Mouse (Mus musculus): ENCODE results near the gene Edc4. TPM values are rescaled to one million over a fixed set of nuclear protein-coding genes. Genes with fewer than 3 reads are reported as not detected.
A peak's percentile ranks its signal among the peaks of the same experiment; 100 is the strongest.

Gene Edc4
- total and polyA plus RNA-seq, 3 experiments = 46.1 to 72.1 TPM; not detected in 1

DNA sequence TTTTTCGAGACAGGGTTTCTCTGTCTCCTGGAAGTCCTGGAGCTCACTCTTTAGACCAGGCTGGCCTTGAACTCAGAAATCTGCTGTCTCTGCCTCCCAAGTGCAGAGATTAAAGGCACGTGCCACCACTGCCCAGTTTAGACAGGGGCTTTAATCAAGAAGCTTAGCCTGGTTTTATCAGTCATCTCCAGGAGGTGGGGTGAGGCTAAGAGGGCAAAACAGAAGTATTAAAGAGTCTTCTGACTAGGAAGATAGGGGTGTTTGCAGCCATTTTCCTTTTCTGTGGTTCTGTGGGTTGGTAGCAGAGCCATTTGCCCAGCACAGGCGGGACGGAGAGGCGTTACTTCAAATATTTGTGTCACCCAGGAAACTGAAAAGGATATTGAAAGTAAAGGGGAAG, 21.4 kb upstream of the Edc4 start:
- H3K79me2 ChIP-seq (ENCODE audit: control insufficient read depth, insufficient read depth, low read length, poor library complexity) = peaks cover 51% of the 10 kb centered on the region
- TF ChIP-seq TBP (IDR thresholded peaks at IDR 0.05; ENCODE audit: low read depth, low read length) (peak; percentile 93), POLR2A (IDR thresholded peaks at IDR 0.05; ENCODE audit: control insufficient read depth in 1 of 2, insufficient read depth in 1 of 2, low read depth in 1 of 2, low read length in 2 of 2, poor library complexity in 1 of 2) (no peak), CHD2 (IDR thresholded peaks at IDR 0.05; ENCODE audit: low read length) (no peak), HCFC1 (IDR thresholded peaks at IDR 0.05; ENCODE audit: low read depth, low read length) (0 out of 2 replicates have a peak, but pooled peaks have one; percentile 50), SMC3 (IDR thresholded peaks at IDR 0.05; ENCODE audit: low read depth, low read length) (no peak), CHD1 (IDR thresholded peaks at IDR 0.05; ENCODE audit: low read depth, low read length) (no peak), ZMIZ1 (IDR thresholded peaks at IDR 0.05; ENCODE audit: low read depth, low read length) (0 out of 2 replicates have a peak, but pooled peaks have one; percentile 36), MAFK (IDR thresholded peaks at IDR 0.05; ENCODE audit: borderline replicate concordance, low read depth, low read length) (no peak), ETS1 (IDR thresholded peaks at IDR 0.05; ENCODE audit: low read depth, low read length) (peak; percentile 81), SIN3A (IDR thresholded peaks at IDR 0.05; ENCODE audit: low read length) (peak; percentile 86), CTCF (IDR thresholded peaks at IDR 0.05 in 2 of 3, conservative IDR thresholded peaks at IDR 0.05 in 1 of 3; ENCODE audit: control insufficient read depth in 1 of 3, insufficient read depth in 1 of 3, low read depth in 2 of 3, low read length in 3 of 3, poor library complexity in 1 of 3, severe bottlenecking in 1 of 3) (no peak), MAX (IDR thresholded peaks at IDR 0.05; ENCODE audit: low read length) (peak; percentile 80; the same call in 1 of the 2 replicates), MXI1 (IDR thresholded peaks at IDR 0.05; ENCODE audit: low read depth, low read length) (peak; percentile 86), TAL1 (IDR thresholded peaks at IDR 0.05; ENCODE audit: low read length) (peak; percentile 90), ZNF384 (IDR thresholded peaks at IDR 0.05; ENCODE audit: low read depth, low read length) (no peak), MEF2A (IDR thresholded peaks at IDR 0.05; ENCODE audit: extremely low read depth, insufficient replicate concordance, low read depth, low read length, poor library complexity, severe bottlenecking) (no peak), USF2 (IDR thresholded peaks at IDR 0.05; ENCODE audit: borderline replicate concordance in 1 of 2, insufficient read depth in 1 of 2, low read depth in 1 of 2, low read length in 2 of 2) (no peak), MAZ (IDR thresholded peaks at IDR 0.05; ENCODE audit: low read depth, low read length) (0 out of 2 replicates have a peak, but pooled peaks have one; percentile 62), JUND (IDR thresholded peaks at IDR 0.05; ENCODE audit: low read depth, low read length) (no peak), E2F4 (IDR thresholded peaks at IDR 0.05; ENCODE audit: borderline replicate concordance, low read depth, low read length) (no peak), GATA1 (IDR thresholded peaks at IDR 0.05; ENCODE audit: low read depth, low read length) (peak; percentile 87), MYB (IDR thresholded peaks at IDR 0.05; ENCODE audit: low read depth, low read length) (no peak), BHLHE40 (IDR thresholded peaks at IDR 0.05; ENCODE audit: borderline replicate concordance, low read depth, low read length) (peak; percentile 100), POLR2AphosphoS2 (IDR thresholded peaks at IDR 0.05; ENCODE audit: low read length) (no peak), EP300 (IDR thresholded peaks at IDR 0.05; ENCODE audit: low read depth in 1 of 2, low read length in 2 of 2) (peak; percentile 61 to 86; a peak in 3 of 4 replicates), MYC (IDR thresholded peaks at IDR 0.05; ENCODE audit: low read depth, low read length) (peak; percentile 91), ELF1 (IDR thresholded peaks at IDR 0.05; ENCODE audit: low read depth, low read length) (0 out of 2 replicates have a peak, but pooled peaks have one; percentile 24), ZKSCAN1 (IDR thresholded peaks at IDR 0.05; ENCODE audit: low read depth, low read length) (no peak), RAD21 (IDR thresholded peaks at IDR 0.05; ENCODE audit: low read depth, low read length) (no peak), NELFE (IDR thresholded peaks at IDR 0.05; ENCODE audit: low read depth, low read length) (no peak), TCF12 (IDR thresholded peaks at IDR 0.05; ENCODE audit: low read depth, low read length) (peak; percentile 92), NRF1 (IDR thresholded peaks at IDR 0.05; ENCODE audit: insufficient read depth, low read depth, low read length, poor library complexity, severe bottlenecking) (no peak), POLR2AphosphoS5 (IDR thresholded peaks at IDR 0.05; ENCODE audit: borderline replicate concordance, low read depth, low read length) (no peak), ZC3H11A (IDR thresholded peaks at IDR 0.05; ENCODE audit: low read depth, low read length) (no peak), RCOR1 (IDR thresholded peaks at IDR 0.05; ENCODE audit: low read depth, low read length) (peak; percentile 93), KAT2A (conservative IDR thresholded peaks at IDR 0.05; ENCODE audit: low read depth, low read length) (no peak; the same call in 1 of the 2 replicates), USF1 (IDR thresholded peaks at IDR 0.05; ENCODE audit: low read depth, low read length) (peak; percentile 77)

More for the DNA sequence above, 21.4 kb upstream of the Edc4 start:
- peak; percentile 82 for DNase-seq (ENCODE audit: low read depth, low spot score)
- peak overlapping the region; percentile 37 to 56 for H3K4me3 ChIP-seq (ENCODE audit: control insufficient read depth in 1 of 2, insufficient read depth in 1 of 2, low read depth in 2 of 2, low read length in 2 of 2)
- H3K4me1 ChIP-seq (ENCODE audit: control insufficient read depth in 1 of 2, insufficient read depth in 2 of 2, low read length in 2 of 2) = peaks cover 6 to 36% of the 10 kb centered on the region in 2 experiments
- H3K27me3 ChIP-seq (ENCODE audit: control insufficient read depth in 1 of 2, insufficient read depth in 2 of 2, low read length in 2 of 2) = no peaks in the 10 kb centered on the region
- H3K27ac ChIP-seq (ENCODE audit: control insufficient read depth, low read depth, low read length) = peak overlapping the region; percentile 91
- peaks cover 0 to 32% of the 10 kb centered on the region in 2 experiments; a peak in 2 of 4 replicates for H3K36me3 ChIP-seq (ENCODE audit: control insufficient read depth in 1 of 2, insufficient read depth in 2 of 2, low read length in 2 of 2)
- peak overlapping the region; percentile 74 for H3K9ac ChIP-seq (ENCODE audit: control insufficient read depth, low read depth, low read length, poor library complexity, severe bottlenecking)
- H3K9me3 ChIP-seq (replicated peaks; ENCODE audit: insufficient read depth, low read length) = no peaks in the 10 kb centered on the region
